In genomic region chr13:56296659-56297020, GRCm38 (mm10) we compare ENCODE assay signal across 9 mouse cellular contexts. TPM values are rescaled to one million over a fixed set of nuclear protein-coding genes. Genes with fewer than 3 reads are reported as not detected.
DNase-seq lines count a peak whose midpoint lies in the region; ATAC-seq and TF ChIP-seq lines count a peak whose summit lies in the region.
"Had no signal": no experiment of that assay in that cellular context is flagged by ENCODE, and none has a peak within 500 bp of the region (broad histone marks: within the 10 kb centered on the region; RNA-seq: fewer than 3 reads in every experiment).

No protein-coding gene starts in this region.

- DNase-seq in layer of hippocampus, adult 2 months (ENCODE audit: low spot score in 2 of 2) = no peak
- DNase-seq in layer of hippocampus, postnatal 25 days (ENCODE audit: extremely low spot score in 1 of 2, low spot score in 1 of 2) = no peak
- DNase-seq in embryonic facial prominence, embryonic 14.5 days (ENCODE audit: low spot score) = no peak
- DNase-seq in midbrain, postnatal 0 days (ENCODE audit: low spot score) = no peak
- no peak for DNase-seq in spleen, postnatal 14 days (ENCODE audit: low spot score in 2 of 2)
- DNase-seq: thymus, adult 18-20 months had no signal

- H3K4me3 ChIP-seq in layer of hippocampus, adult 2 months = peak overlapping the region; percentile 55
- peak overlapping the region; percentile 60 for H3K4me3 ChIP-seq in embryonic facial prominence, embryonic 14.5 days (ENCODE audit: low read depth, low read length)
- peak overlapping the region; percentile 48 for H3K4me3 ChIP-seq in hindbrain, embryonic 12.5 days
- H3K4me3 ChIP-seq in midbrain, postnatal 0 days (ENCODE audit: low read depth, low read length) = peak overlapping the region; percentile 44

- WGBS in embryonic facial prominence, embryonic 14.5 days = 5% methylated on average over 8 of the region's 8 CpGs
- whole genome bisulfite sequencing in hindbrain, embryonic 12.5 days = 8% methylated on average over 8 of the region's 8 CpGs
- 9% methylated on average over 8 of the region's 8 CpGs for WGBS in midbrain, postnatal 0 days

- peak overlapping the region; percentile 74; the same call in 1 of the 2 replicates for H3K9ac ChIP-seq in embryonic facial prominence, embryonic 14.5 days (ENCODE audit: low read depth, low read length)
- peak overlapping the region; percentile 63 for H3K9ac ChIP-seq in hindbrain, embryonic 12.5 days
- peak overlapping the region; percentile 42 for H3K9ac ChIP-seq in midbrain, postnatal 0 days (replicated peaks; ENCODE audit: low read length, poor library complexity, severe bottlenecking)

- no peaks in the 10 kb centered on the region for H3K9me3 ChIP-seq in embryonic facial prominence, embryonic 14.5 days (ENCODE audit: control insufficient read depth, low read length)
- H3K9me3 ChIP-seq in hindbrain, embryonic 12.5 days (replicated peaks) = no peaks in the 10 kb centered on the region
- no peaks in the 10 kb centered on the region for H3K9me3 ChIP-seq in midbrain, postnatal 0 days (ENCODE audit: low read length)

- H3K27ac ChIP-seq in layer of hippocampus, adult 2 months = peak overlapping the region; percentile 81; the same call in 1 of the 2 replicates
- no peak overlapping the region for H3K27ac ChIP-seq in embryonic facial prominence, embryonic 14.5 days (replicated peaks; ENCODE audit: low read depth, low read length)
- no peak overlapping the region for H3K27ac ChIP-seq in hindbrain, embryonic 12.5 days
- H3K27ac ChIP-seq in midbrain, postnatal 0 days (ENCODE audit: low read depth, low read length) = no peak overlapping the region

- peak overlapping the region; percentile 78 for H3K4me2 ChIP-seq in embryonic facial prominence, embryonic 14.5 days (ENCODE audit: low read depth, low read length)
- peak overlapping the region; percentile 93 for H3K4me2 ChIP-seq in hindbrain, embryonic 12.5 days (replicated peaks)
- H3K4me2 ChIP-seq in midbrain, postnatal 0 days (ENCODE audit: low read depth, low read length, poor library complexity, severe bottlenecking) = peak overlapping the region; percentile 52

- peaks cover 10% of the 10 kb centered on the region; the same call in 1 of the 2 replicates for H3K36me3 ChIP-seq in embryonic facial prominence, embryonic 14.5 days (ENCODE audit: control insufficient read depth, insufficient read depth, low read length)
- no peaks in the 10 kb centered on the region for H3K36me3 ChIP-seq in hindbrain, embryonic 12.5 days
- no peaks in the 10 kb centered on the region for H3K36me3 ChIP-seq in midbrain, postnatal 0 days (ENCODE audit: insufficient read depth, low read length)

- H3K4me1 ChIP-seq in embryonic facial prominence, embryonic 14.5 days (ENCODE audit: control insufficient read depth, insufficient read depth, low read length) = no peaks in the 10 kb centered on the region; the same call in 1 of the 2 replicates
- peaks cover 21% of the 10 kb centered on the region for H3K4me1 ChIP-seq in hindbrain, embryonic 12.5 days
- H3K4me1 ChIP-seq in midbrain, postnatal 0 days (ENCODE audit: insufficient read depth, low read length) = no peaks in the 10 kb centered on the region

- peaks cover 49% of the 10 kb centered on the region for H3K27me3 ChIP-seq in embryonic facial prominence, embryonic 14.5 days (replicated peaks; ENCODE audit: control insufficient read depth, insufficient read depth, low read length)
- peaks cover 74% of the 10 kb centered on the region for H3K27me3 ChIP-seq in hindbrain, embryonic 12.5 days
- H3K27me3 ChIP-seq in midbrain, postnatal 0 days (ENCODE audit: insufficient read depth, low read length) = peaks cover 5% of the 10 kb centered on the region; the same call in 1 of the 2 replicates

- no peak for TF ChIP-seq CTCF in layer of hippocampus, adult 2 months (conservative IDR thresholded peaks at IDR 0.05)
- no peak for TF ChIP-seq CTCF in midbrain, postnatal 0 days (IDR thresholded peaks at IDR 0.05)

- no peak for ATAC-seq in embryonic facial prominence, embryonic 14.5 days (ENCODE audit: low read depth)
- ATAC-seq in hindbrain, embryonic 12.5 days (ENCODE audit: low FRiP score) = 0 out of 2 replicates have a peak, but pooled peaks have one; percentile 38
- no peak for ATAC-seq in midbrain, postnatal 0 days (ENCODE audit: low FRiP score)
- no peak for ATAC-seq in activated CD4-positive, CD25-positive, alpha-beta regulatory T cell, adult 4 months

RNA-seq across cellular contexts. Expression of gene Cxcl14, which starts 0.3 kb away (rescaled TPM):
- 100 to 1,000 TPM; 123 to 125 TPM for total RNA-seq in layer of hippocampus, adult 2 months (2021)
- total RNA-seq in layer of hippocampus, postnatal 25 days (2021) = 100 to 1,000 TPM; 121 to 137 TPM
- polyA plus RNA-seq in embryonic facial prominence, embryonic 14.5 days (2014; fragmentation: Nextera tagmentation; extraction: Ambion mirVana) = 126 and 202 TPM in 2 replicates
- polyA plus RNA-seq in hindbrain, embryonic 12.5 days (2016; fragmentation: Nextera tagmentation; extraction: Ambion mirVana) = 72.3 and 90.1 TPM in 2 replicates
- 31.5 and 34.1 TPM in 2 replicates for total RNA-seq in midbrain, postnatal 0 days (2014; rRNA removed)
- polyA plus RNA-seq in midbrain, postnatal 0 days (2015; fragmentation: Nextera tagmentation; extraction: Ambion mirVana) = 32.7 and 37.0 TPM in 2 replicates
- not detected for polyA plus RNA-seq in activated CD4-positive, CD25-positive, alpha-beta regulatory T cell, adult 4 months (2017; shearing (Covaris generic))

RNA-seq across cellular contexts. Expression of gene Neurog1, which starts 44.7 kb away (rescaled TPM):
- total RNA-seq in layer of hippocampus, adult 2 months (2021) = under 1 TPM in 1 of 2 experiments, not detected in 1; 0.20 TPM
- under 1 TPM; 0.21 to 0.25 TPM for total RNA-seq in layer of hippocampus, postnatal 25 days (2021)
- polyA plus RNA-seq in embryonic facial prominence, embryonic 14.5 days (2014; fragmentation: Nextera tagmentation; extraction: Ambion mirVana) = 1.7 and 2.2 TPM in 2 replicates
- polyA plus RNA-seq in hindbrain, embryonic 12.5 days (2016; fragmentation: Nextera tagmentation; extraction: Ambion mirVana) = 18.2 and 21.7 TPM in 2 replicates
- total RNA-seq in midbrain, postnatal 0 days (2014; rRNA removed) = not detected in 2 replicates
- not detected in 2 replicates for polyA plus RNA-seq in midbrain, postnatal 0 days (2015; fragmentation: Nextera tagmentation; extraction: Ambion mirVana)
- not detected for polyA plus RNA-seq in activated CD4-positive, CD25-positive, alpha-beta regulatory T cell, adult 4 months (2017; shearing (Covaris generic))
- total RNA-seq: gastrocnemius, postnatal 10 days had no signal

Comparison
In these comparisons a context has a peak if more than half of its experiments do, and no peak if none do; other contexts are left out.
1. RNA of gene Cxcl14, which starts 0.3 kb away (polyA plus RNA-seq): 126 to 202 TPM in embryonic facial prominence, embryonic 14.5 days, 72.3 to 90.1 TPM in hindbrain, embryonic 12.5 days and 32.7 to 37.0 TPM in midbrain, postnatal 0 days; not detected in activated CD4-positive, CD25-positive, alpha-beta regulatory T cell, adult 4 months; every median in the first group is over 10 times any median in the second.
2. Peak in every context shown above with its lines, with median percentiles within 50 percentile points of each other: H3K4me3 ChIP-seq, H3K4me2 ChIP-seq and H3K9ac ChIP-seq.